Mouse (Mus musculus): ENCODE data around the gene Nr6a1.
A peak's percentile ranks its signal among the peaks of the same experiment; 100 is the strongest.

DNA sequence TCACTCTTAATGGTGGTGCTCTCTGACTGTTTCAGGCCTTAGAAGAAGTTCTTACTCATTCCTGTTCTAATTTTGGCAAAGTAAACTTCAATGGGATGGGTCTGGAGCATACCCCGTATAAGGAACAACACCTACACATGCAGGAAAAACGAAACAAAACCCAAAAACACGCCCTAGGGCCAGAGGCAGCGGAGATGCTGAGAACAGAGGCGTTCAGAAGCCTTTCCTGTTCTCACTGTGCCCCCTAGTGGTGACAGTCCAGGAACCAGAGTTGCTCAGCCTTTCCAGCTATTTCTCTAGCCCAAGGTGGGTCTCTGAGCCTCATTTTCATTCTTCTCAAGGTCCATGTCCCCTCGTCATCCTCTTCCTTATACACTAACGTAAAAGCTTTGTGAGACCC lies 188.1 kb downstream of the Nr6a1 start:
- TF ChIP-seq CTCF (IDR thresholded peaks at IDR 0.05; ENCODE audit: low read depth, low read length) (peak; percentile 78), POLR2A (IDR thresholded peaks at IDR 0.05; ENCODE audit: extremely low read depth, insufficient read depth, low read length) (no peak)
